Mouse (Mus musculus): ENCODE data around the gene Itga1. TPM values are rescaled to one million over a fixed set of nuclear protein-coding genes. Genes with fewer than 3 reads are reported as not detected.

The Itga1 gene
- polyA plus RNA-seq, 1 experiment: 11.2 TPM

GRCm38 (mm10) chr13:115052568-115052967 lies 49.2 kb downstream of the Itga1 start:
- DNase-seq (ENCODE audit: low read depth): no peak

DNA sequence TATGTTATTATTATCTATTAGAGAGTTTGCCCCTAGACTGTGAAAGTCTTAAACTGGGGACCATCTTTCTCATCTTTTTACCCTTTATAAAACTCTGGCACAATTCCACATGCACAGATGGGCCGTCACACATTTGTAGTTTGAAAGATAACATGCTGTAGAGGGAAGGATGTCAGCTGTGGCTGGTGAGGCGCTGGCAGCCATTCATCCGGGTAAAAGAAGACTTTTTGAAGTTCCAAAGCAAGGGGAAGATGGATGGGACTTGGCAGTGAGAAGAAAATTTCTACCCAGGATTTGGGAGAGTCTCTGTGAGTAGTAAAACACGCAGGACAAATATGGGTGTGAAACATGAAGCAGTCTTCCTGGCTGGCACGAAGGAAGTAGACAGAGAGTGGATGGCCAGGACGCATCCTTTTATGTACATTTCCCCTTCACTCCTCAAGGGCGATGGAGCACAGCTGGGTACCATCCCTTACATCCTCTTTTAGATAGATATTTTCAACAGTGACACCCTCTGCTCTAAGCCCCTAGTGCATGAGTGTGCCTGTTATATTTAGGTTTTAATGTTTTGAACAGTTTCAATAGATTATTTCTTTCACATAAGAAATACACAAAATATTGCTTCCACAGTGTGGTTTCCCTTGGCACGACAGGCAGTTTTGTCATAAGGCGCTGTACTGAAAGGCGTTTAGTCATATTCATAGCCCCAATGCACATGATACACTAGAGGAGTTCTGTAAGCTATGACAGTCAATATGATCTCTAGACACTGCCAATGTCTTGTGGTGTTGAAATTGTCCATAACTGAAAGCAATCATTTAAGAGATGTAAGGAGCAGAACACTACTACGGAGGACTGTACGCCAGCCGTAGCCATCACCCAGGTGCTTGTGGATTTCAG lies 50.9 kb downstream of the Itga1 start:
- no peak for DNase-seq (ENCODE audit: low read depth)

DNA sequence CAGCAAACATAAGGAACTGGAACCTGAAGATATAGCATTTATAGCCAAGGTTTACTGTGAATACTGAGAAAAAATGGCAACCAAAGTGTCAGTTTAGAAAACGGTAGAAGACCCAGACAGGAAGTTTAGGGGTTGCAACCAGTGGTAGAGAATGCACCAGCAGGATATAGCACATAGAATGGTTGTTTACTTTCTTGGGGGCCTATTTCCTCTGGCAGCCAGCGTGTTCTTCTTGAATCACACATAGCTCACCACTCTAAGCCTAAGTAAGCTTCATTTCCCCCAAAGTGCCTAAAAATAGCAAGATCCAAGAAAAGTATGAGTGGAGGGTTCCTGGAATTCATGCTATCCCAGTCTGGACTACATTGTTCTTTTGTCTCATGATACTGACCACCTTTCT lies 59.1 kb downstream of the Itga1 start:
- no peak for DNase-seq (ENCODE audit: low read depth)

- no peak for DNase-seq (ENCODE audit: low read depth)
These were observed 64.5 kb downstream of the Itga1 start for GRCm38 (mm10) chr13:115037304-115037703.

DNA sequence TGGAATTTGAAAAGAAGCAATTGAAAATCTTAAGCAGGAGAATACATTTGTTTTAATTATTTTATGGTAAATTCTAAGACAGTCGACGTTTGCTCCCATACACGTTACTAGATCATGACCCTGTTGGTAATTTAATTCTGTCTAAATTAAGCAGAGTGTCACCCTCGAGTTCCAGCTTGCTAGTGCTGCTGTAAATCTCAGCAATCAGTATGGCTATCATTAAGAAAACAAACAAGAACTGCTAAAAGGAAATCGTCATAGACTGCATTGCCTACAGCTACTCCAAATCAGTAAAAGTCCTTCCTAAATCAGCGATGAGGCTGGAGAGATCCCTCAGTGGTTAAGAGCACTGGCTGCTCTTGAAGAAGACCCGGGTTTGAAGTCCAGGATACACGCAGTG lies 66.4 kb downstream of the Itga1 start:
- DNase-seq (ENCODE audit: low read depth): no peak

DNA sequence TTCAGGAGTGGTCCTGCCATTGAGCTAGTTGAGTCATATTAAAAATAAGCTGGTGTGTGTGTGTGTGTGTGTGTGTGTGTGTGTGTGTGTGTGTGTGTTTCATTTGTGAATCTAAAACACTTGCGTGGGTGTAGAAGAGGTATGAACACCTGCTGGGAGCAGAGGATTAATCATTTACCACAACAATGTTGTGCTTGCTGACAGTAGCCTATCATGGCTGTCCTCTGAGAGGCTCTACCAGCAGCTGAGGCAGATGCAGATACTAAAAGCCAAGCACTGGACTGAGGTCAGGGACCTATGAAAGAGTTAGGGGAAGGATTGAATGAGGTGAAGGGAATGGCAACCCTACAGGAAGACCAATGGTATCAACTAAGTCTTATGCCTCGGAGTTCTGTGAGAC lies 68.6 kb downstream of the Itga1 start:
- DNase-seq (ENCODE audit: low read depth): no peak

- DNase-seq (ENCODE audit: low read depth): peak; percentile 34
These were observed 70.4 kb downstream of the Itga1 start for GRCm38 (mm10) chr13:115031177-115032000.

DNA sequence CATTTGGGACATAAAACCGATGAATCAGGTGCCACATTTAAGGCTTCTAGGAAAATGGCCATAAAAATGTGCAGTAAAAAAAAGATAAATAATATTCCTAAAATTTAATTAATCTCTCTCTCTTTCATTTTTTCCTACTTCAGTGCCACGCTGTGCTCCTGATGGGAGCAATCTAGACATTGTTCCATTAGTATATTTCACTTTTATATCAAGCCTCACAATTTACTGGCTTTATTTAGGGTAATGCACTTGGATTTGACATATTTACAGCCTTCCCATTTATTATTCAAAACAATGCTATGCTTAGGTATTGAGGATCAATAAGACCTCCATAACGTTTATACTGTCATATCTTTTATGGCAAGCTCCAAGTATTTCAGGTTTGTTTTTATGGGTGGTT lies 76.4 kb downstream of the Itga1 start:
- no peak for DNase-seq (ENCODE audit: low read depth)

GRCm38 (mm10) chr13:115022117-115022787 lies 79.5 kb downstream of the Itga1 start:
- no peak for DNase-seq (ENCODE audit: low read depth)

DNA sequence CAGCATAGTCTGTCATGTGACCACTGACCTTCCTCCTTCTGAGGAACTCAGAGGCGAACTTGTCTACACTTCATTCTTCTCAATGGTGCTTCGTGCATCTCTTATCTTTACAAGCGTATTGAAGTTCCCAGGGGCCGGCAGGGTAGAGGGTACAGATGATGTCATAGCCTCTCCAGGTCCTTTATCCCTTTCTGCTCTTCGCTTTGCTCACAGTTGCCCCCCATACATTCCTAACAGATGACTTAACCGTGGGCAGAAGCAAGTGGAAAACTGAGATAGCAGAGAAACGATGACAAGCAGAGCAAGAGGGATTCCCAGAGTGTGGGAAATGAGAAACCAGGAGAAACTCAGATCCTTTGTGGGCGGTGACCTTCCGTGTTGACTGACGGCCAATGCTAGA lies 80.4 kb downstream of the Itga1 start:
- DNase-seq (ENCODE audit: low read depth): no peak

DNA sequence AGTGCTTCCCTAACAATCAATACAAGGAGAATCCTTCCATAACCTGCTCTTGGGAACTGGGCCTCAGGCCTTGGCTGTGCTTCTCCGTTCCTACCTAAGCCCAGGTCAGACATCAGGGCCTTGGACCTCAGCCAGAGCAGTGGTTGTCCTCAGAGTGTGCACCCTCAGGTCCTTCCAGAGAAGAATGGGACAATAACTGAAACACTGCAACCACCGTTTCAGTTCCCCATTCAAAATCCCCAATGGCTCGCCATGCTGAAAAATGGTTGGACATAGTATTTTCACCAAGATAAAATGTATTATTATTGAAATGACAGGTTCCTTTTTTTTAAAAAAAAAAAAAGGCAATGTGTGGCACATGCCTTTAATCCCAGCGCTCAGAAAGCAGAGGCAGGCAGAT lies 81.0 kb downstream of the Itga1 start:
- no peak for DNase-seq (ENCODE audit: low read depth)

DNA sequence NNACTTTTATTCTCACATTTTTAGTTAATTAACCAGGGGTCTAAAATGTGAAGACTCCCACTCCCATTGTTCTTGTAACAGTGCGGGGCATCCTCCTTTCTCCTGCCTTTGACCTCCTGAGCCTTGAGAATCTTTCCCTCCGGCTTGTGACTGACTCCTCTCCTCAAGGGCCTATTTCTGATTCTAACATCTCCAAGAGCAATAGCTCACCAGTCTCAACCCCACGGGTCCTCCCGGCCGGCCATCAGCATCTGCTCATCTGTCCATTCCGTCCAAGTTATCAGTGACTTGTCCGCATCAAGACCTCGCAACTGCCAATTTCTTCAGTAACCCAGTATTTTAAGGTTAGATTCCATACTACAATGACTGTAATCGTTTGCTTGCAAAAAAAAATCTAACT lies 84.2 kb downstream of the Itga1 start:
- no peak for DNase-seq (ENCODE audit: low read depth)

DNA sequence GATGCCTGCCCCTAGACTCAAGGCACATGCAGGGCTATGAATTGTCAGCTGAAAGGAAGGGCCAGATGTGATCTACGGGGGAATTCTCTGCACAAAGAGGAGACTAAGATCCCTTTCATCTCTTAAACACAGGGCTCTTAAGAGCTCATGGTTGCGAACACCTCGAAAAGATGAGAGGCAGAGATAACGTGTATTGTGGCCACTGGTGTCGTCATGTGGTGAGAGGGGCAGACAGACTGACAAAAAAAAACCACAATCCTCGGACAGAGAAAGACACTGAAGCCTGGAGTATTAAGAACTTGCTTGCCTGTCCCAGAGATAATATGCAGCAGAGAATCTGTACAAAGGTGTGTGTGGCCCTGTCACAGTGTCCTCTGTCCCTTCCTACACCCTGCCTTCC lies 90.2 kb downstream of the Itga1 start:
- DNase-seq (ENCODE audit: low read depth): no peak

DNA sequence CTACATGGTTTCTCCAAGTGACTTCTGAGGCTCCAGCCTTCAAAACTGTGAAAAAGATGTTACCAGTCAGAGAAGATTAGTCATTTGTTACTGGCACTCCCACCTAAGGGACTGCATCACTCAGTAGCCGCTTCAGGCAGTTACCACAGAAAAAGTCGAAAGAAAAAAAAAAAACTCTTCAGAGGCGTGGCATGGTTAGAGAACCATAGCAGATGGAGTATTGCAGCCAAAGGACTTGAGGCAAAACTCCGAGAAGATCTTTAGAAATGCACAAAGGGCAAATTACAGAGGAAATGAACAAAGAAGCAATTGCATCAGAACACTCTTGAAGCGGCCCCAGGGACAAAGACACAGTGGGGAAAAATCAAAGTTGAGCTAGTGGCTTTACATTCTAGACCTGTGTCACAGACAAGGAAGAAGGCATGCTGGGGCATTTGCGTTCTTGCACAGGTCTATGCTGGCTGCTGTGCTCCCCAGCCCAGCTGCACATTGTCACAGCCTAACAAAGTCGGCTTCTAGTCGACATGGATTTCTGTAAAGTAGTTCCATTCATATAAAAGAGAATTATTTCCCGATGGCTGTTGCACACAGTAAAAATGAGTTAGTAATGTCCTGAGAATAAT lies 95.4 kb downstream of the Itga1 start:
- DNase-seq (ENCODE audit: low read depth): peak; percentile 52

DNA sequence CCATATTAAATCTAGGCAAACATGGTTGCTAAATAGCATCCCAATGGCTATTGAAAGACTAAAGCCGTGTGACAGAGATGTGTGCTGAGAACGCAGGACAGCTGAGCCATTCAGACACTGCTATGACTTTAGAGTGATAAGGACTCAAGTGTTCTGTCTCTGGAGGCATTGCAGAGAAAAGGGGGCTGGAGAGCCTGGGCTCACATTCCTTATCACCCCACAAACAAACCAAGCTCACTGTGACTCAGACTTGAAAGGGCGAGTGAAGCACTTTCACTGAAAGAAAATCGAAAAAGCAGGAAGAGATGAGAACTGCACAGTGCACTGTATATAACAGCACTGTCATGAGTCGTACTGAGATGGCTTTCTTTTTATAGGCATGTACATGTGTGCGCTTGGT lies 96.4 kb downstream of the Itga1 start:
- DNase-seq (ENCODE audit: low read depth): no peak

- DNase-seq (ENCODE audit: low read depth): peak; percentile 10
These were observed 98.2 kb downstream of the Itga1 start for GRCm38 (mm10) chr13:115003444-115004053.

DNA sequence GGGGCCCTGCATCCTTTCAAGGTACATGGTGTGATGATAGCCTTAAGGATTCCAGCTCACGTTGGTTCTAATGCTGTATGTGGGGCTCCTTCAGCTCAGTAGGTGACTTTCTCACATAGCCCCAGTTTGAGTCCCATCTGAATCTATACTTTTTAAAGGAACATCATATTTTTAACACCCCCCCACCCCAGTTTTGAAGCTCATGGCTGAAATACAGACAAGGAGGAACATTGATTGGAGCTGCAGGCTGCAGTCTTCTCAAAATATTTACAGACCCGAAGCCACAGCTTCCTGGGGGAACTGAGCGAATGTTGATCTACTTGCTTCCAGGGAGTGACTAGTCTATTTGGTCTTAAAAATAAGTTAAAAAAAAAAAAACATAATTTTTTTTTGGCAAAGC lies 98.9 kb downstream of the Itga1 start:
- DNase-seq (ENCODE audit: low read depth): no peak

GRCm38 (mm10) chr13:115002155-115002554 lies 99.6 kb downstream of the Itga1 start:
- no peak for DNase-seq (ENCODE audit: low read depth)

- DNase-seq (ENCODE audit: low read depth): no peak
These were observed 102.2 kb downstream of the Itga1 start for GRCm38 (mm10) chr13:114999582-114999981.

DNA sequence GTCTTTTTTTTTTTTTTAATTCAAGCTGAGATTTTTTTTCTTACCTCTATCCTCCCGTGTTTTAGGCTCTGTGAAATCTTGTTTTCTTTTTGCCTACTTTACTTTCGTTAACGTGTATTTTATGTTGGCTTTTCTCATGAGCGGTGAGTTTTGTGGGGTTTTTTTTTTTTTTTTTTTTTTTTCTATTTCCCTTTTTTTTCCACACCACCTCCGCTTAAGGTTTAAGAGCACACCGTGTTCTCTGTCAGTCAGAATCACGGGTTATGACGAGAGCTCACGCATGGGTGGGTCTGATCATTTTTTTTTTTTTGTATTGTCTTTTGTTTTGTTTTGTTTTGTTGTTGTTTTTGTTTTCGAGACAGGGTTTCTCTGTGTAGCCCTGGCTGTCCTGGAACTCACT lies 103.7 kb downstream of the Itga1 start:
- DNase-seq (ENCODE audit: low read depth): no peak

DNA sequence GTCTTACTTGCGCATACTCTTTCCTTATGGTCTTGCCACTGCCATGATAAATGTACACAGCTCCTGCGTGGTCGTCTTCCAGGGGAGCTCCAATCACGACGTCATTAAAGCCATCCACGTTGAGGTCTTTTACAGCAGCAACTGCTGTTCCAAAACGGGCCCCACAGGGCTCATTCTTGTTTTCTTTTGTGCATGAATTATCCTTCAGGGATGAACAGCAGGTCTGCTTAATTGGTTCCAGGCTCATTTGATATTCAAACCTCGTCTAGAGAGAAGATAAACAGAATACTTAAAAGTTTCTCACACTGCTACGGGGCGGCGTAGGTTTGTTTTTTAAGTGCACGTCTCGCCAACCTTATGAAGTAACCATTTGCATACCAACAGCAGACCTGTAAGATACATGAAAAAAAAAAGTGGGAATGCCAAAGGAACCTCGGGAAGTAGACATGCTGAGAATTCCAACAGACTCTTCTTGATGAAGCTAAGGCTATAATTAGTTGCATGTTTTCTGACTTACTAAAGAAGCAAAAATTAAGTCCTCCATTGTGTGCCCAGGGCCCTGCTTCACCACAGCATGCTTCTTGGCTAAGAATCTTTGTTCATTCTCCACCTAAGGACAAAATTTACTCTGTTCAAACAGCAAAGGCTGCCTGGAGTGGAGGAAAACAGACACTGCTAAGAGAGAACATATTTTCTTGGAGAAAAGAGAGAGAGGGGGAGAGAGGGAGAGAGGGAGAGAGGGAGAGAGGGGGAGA lies 109.3 kb downstream of the Itga1 start:
- no peak for DNase-seq (ENCODE audit: low read depth)
